Mouse (Mus musculus) large intestine, adult 2 months (tissue): ENCODE measurements around the gene Asl. TPM values are rescaled to one million over a fixed set of nuclear protein-coding genes. Genes with fewer than 3 reads are reported as not detected.

Experiments
- DNase-seq: peaks from one replicate; pipeline ENCODE4 v3.0.0-alpha.2; 2012; ENCODE audit warnings: low read depth, low spot score
- WGBS: fragments of 180-500 bp; shearing (Covaris S2); methylation state at CpG from one replicate; pipeline ENCODE4 v1.1.7; 2018; 5-methylcytosine and 5-hydroxymethylcytosine counted together
- polyA plus RNA-seq: library from polyadenylated mRNA; depleted of rRNA; stranded (reverse); fragments of >200 nt; gene quantifications from 2 replicates; pipeline ENCODE4 v1.2.3, GENCODE M21; 2012; rRNA removed

Gene Asl
- polyA plus RNA-seq, result 34.7 and 39.6 TPM in 2 replicates

- 1% methylated on average over 51 of the region's 51 CpGs for WGBS
- peak; percentile 47 for DNase-seq
Observed at GRCm38 (mm10) chr5:130029142-130029897, at the start of gene Asl, which contains the start of gene Crcp. Gene Asl, minus strand, starts transcription at chr5:130029247. Gene Crcp, plus strand, starts transcription at chr5:130029290.

GRCm38 (mm10) chr5:130078834-130079156, 49.7 kb upstream of the Asl start:
- 40% methylated on average over 6 of the region's 6 CpGs for WGBS
- no peak for DNase-seq

DNA sequence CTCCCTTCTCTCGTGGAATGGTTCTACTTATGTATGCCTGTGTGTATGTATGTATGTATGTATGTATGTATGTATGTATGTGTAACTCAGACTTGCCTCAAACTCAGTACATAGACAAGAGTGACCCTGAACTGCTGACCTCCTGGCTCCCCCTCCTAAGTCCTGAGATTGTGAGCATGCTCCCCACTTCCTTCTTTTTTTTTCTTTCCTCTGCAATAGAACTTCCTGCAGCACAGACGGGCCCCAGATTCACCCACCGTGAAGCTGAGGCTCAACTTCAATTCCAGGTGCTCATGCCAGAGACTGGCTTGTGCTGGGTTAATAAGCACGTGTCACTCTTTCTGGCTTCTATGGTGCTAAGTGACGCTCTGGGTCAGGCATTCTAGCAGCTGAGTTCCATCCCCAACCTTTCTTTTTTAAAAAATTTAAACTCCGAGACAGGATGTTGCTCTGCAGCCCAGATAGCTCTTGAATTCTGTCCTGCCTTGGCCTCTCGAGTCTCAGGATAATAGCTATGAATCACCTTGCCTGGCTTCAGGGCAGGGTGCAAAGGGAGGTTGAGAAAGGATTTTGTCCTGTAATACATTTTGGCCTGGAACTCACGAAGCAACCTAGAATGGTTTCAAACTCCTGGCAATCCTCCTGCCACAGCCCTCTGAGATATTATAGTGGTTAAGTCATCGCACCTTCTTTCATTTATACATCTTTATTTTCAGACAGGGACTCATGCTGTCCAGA, 49.2 kb upstream of the Asl start:
- 51% methylated on average over 9 of the region's 9 CpGs for WGBS
- no peak for DNase-seq

- 63% methylated on average over 6 of the region's 6 CpGs for WGBS
- no peak for DNase-seq
Observed at GRCm38 (mm10) chr5:130076396-130076795, 47.3 kb upstream of the Asl start.

DNA sequence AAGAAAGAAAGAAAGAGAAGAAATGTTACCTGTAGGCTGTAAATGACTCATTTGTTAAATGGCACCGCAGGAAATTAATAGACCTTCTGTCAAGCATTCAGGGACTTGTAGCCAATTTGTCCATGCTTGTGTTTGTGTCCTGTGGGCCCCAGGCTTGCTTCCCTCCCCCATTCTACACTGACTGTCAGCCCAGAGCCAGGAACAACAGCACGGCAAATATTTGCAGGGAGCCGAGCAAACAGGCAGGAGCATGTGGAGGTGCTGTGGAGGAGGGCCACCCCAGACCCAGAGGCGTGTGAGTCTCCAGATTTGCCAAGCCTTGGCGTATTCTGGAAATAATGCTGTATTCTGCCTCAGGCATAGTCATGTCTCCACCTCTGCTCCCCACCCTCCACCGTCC, 45.4 kb upstream of the Asl start:
- no peak for DNase-seq
- 41% methylated on average over 6 of the region's 6 CpGs for WGBS

- no peak for DNase-seq
Observed at GRCm38 (mm10) chr5:130073026-130073425, 44.0 kb upstream of the Asl start, which contains the start of gene Tpst1. Gene Tpst1, plus strand, starts transcription at chr5:130073326.

GRCm38 (mm10) chr5:130067841-130068264, 38.8 kb upstream of the Asl start:
- WGBS, result 55% methylated on average over 3 of the region's 3 CpGs
- no peak for DNase-seq

More at GRCm38 (mm10) chr5:130073026-130073425, 44.0 kb upstream of the Asl start, which contains the start of gene Tpst1:
- WGBS, result 88% methylated on average over 6 of the region's 6 CpGs

DNA sequence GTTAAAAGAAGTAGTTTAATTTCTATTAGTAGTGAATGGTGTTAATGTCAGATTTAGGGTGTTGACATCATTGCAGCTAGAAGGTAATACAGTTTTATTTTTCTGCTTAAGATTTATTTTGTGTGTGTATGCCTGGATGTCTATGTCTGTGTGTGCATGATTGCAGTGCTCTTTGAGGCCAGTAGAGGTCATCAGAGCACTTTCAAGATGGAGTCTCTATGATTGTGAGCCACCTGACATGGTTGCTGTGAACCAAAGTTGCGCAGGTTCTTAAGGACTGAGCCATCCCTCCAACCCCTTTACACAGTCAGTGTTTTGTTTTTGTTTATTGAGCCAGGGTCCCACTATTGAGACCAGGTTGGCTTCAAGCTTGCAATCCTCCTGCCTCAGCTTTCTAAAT, 36.5 kb upstream of the Asl start:
- 90% methylated on average over 1 of the region's 1 CpGs for whole genome bisulfite sequencing
- DNase-seq, result no peak

- no peak for DNase-seq
- 60% methylated on average over 2 of the region's 2 CpGs for WGBS
Observed at GRCm38 (mm10) chr5:130063760-130064159, 34.7 kb upstream of the Asl start.

DNA sequence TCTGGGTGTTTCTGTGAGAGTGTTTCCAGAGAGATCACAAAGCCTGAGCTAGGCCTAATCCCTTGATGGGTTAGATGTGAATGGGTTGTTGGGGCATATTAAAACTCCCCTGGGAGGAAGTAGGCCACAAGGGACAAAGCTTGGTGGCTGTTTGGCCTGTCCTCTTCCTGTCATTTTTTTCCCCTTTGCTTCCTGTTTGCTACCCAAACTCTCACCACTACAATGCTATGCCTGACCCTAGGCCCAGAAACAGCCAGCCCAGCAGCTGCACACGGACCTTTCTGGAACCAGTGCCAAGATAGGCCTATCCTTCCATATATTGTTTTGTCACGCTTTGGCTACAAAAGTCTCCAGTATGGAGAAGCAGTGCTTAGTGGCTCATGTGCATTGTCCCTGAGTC, 33.0 kb upstream of the Asl start:
- WGBS, result 54% methylated on average over 2 of the region's 2 CpGs

GRCm38 (mm10) chr5:130060329-130060665, 31.2 kb upstream of the Asl start:
- no peak for DNase-seq
- 81% methylated on average over 4 of the region's 4 CpGs for WGBS

More for the DNA sequence above, 33.0 kb upstream of the Asl start:
- no peak for DNase-seq

DNA sequence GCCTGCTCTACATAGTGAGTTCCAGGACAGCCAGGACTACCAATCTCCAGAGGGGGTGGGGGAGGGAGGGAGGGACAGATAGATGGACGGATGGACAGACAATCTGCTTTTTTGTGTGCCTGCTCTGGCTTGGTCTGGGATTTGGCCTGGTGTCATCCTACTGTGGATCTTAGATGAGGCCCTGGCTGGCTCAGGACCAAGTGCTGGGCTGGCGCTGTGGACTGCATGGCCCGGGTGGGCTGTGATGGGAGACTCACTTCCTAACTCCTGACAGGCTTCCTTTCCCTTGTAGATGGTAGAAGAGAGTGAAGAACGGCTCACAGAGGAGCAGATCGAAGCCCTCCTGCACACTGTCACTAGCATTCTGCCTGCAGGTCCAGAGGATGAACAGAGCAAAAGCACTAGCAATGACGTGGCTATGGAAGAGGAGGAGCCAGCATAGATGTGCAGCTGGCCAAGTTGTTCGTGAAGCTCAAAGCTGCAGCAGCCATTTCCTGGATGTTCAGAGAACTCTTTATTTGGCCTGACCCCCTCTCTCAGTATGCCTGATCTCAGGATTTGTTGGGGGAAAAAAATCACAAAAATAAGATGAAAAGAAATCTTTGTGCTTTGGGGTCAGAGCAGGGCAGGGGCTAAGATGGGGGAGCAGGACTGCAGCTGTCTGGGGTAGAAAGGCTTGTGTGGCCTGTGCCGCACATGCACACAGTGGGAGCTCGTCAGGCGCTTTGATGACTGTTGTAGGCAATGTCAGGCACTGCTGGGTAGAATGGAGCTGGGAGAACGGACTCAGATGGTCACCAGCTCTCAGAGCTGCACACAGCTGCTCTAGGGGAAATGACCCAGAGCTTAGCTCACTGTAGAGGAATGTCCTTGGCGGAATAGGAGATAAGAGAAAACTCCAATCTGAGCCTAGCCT, 30.6 kb upstream of the Asl start:
- WGBS, result 70% methylated on average over 12 of the region's 12 CpGs
- DNase-seq, result no peak

GRCm38 (mm10) chr5:130056303-130056702, 27.3 kb upstream of the Asl start:
- no peak for DNase-seq
- 91% methylated on average over 2 of the region's 2 CpGs for WGBS

GRCm38 (mm10) chr5:130055688-130056087, 26.6 kb upstream of the Asl start:
- DNase-seq, result no peak
- WGBS, result 91% methylated on average over 4 of the region's 4 CpGs

GRCm38 (mm10) chr5:130052955-130053354, 23.9 kb upstream of the Asl start:
- DNase-seq, result no peak
- WGBS, result 83% methylated on average over 6 of the region's 6 CpGs

DNA sequence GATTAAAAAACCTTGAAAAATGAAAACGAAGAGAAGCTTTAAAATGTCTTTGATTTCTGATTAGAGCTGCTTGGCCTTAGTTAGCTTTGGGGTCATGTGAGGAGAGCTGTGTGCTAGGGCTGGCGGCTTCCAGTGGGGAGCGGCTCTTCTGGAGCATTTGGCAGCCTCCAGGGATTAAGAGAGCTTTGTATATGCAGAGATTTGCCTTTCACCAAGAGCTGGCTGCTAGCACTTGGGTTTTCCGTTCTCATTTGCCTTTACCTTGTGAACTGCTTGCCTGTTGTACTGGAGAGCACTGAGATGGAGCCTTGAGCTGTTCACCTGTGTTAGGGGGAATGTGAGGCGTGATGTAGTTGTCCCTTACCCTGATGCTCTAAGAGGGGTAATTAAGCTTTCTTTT, 23.5 kb upstream of the Asl start:
- DNase-seq, result no peak
- WGBS, result 68% methylated on average over 5 of the region's 5 CpGs

- WGBS, result 88% methylated on average over 15 of the region's 15 CpGs
- DNase-seq, result no peak
Observed at GRCm38 (mm10) chr5:130051073-130051860, 22.2 kb upstream of the Asl start.

- DNase-seq, result no peak
- 85% methylated on average over 6 of the region's 6 CpGs for WGBS
Observed at GRCm38 (mm10) chr5:130050416-130050815, 21.4 kb upstream of the Asl start.

DNA sequence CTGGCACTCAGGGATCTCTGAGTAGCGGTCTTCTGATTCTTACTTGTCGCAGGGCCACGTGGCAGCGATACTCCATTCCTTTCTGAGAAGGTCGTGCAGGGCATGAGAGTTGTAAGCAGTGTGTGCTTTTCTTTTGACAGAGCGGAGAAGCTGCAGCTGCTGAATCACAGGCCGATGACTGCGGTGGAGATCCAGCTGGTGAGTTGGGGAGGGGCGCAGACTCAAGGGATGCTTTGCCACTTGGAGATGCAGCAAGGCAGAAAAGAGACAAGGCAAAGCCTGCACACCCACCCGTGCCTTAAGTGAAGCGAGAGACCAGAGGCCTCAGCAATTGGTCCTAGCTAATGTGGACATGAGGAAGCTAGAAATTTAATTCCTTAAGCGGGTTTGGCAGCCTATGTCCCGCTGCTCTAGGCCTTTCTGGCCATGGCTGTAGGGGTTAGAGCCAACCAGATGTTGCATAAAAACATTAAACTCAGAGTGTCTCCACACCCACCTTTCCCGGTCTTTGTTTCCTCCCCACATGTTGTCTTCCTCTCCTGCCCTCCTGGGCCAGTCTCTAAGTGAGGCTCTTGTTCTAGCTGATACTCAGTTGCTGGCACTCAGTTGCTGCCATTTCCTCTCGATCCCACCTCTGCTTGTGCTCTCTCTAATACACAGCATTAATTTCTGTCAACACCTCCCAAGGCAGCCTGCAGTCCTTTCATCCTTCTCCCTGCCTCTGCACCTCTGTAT, 19.9 kb upstream of the Asl start:
- no peak for DNase-seq
- WGBS, result 76% methylated on average over 15 of the region's 15 CpGs
